Mouse (Mus musculus): ENCODE data around the gene Hcar2.

Hcar2 gene

GRCm38 (mm10) chr5:123862374-123863350, 2.6 kb downstream of the Hcar2 start:
- DNase-seq (ENCODE audit: low read depth), result no peak

- no peak for DNase-seq (ENCODE audit: low read depth)
Measured at GRCm38 (mm10) chr5:123858798-123859197, 6.5 kb downstream of the Hcar2 start.

GRCm38 (mm10) chr5:123854511-123854910, 10.8 kb downstream of the Hcar2 start:
- DNase-seq (ENCODE audit: low read depth), result no peak

GRCm38 (mm10) chr5:123853877-123854504, 11.3 kb downstream of the Hcar2 start:
- no peak for DNase-seq (ENCODE audit: low read depth)

GRCm38 (mm10) chr5:123851398-123851797, 13.9 kb downstream of the Hcar2 start:
- no peak for DNase-seq (ENCODE audit: low read depth)

GRCm38 (mm10) chr5:123844316-123844715, 21.0 kb downstream of the Hcar2 start:
- DNase-seq (ENCODE audit: low read depth), result no peak

GRCm38 (mm10) chr5:123843816-123844215, 21.5 kb downstream of the Hcar2 start:
- DNase-seq (ENCODE audit: low read depth), result no peak

GRCm38 (mm10) chr5:123842935-123843282, 22.4 kb downstream of the Hcar2 start:
- no peak for DNase-seq (ENCODE audit: low read depth)

- DNase-seq (ENCODE audit: low read depth), result no peak
Measured at GRCm38 (mm10) chr5:123842221-123842934, 22.9 kb downstream of the Hcar2 start.

GRCm38 (mm10) chr5:123837371-123837770, 27.9 kb downstream of the Hcar2 start:
- no peak for DNase-seq (ENCODE audit: low read depth)

- DNase-seq (ENCODE audit: low read depth), result no peak
Measured at GRCm38 (mm10) chr5:123834836-123835235, 30.5 kb downstream of the Hcar2 start.

- no peak for DNase-seq (ENCODE audit: low read depth)
Measured at GRCm38 (mm10) chr5:123832309-123832708, 33.0 kb downstream of the Hcar2 start.

- no peak for DNase-seq (ENCODE audit: low read depth)
Measured at GRCm38 (mm10) chr5:123827659-123828091, 37.6 kb downstream of the Hcar2 start.

GRCm38 (mm10) chr5:123822706-123823105, 42.6 kb downstream of the Hcar2 start:
- no peak for DNase-seq (ENCODE audit: low read depth)

- no peak for DNase-seq (ENCODE audit: low read depth)
Measured at GRCm38 (mm10) chr5:123821264-123821571, 44.1 kb downstream of the Hcar2 start.

- peak; percentile 53 for DNase-seq (ENCODE audit: low read depth)
Measured at GRCm38 (mm10) chr5:123820501-123821263, 44.6 kb downstream of the Hcar2 start.

GRCm38 (mm10) chr5:123818941-123819577, 46.2 kb downstream of the Hcar2 start:
- no peak for DNase-seq (ENCODE audit: low read depth)

GRCm38 (mm10) chr5:123816891-123817290, 48.4 kb downstream of the Hcar2 start:
- no peak for DNase-seq (ENCODE audit: low read depth)

Data from naive thymus-derived CD4-positive, alpha-beta T cell, adult 2 months (primary cell).